Mouse (Mus musculus): ENCODE results near the gene Ankrd13a. TPM values are rescaled to one million over a fixed set of nuclear protein-coding genes. Genes with fewer than 3 reads are reported as not detected.

The Ankrd13a gene
- 58.3 and 60.4 TPM in 2 replicates for polyA plus RNA-seq (2014; fragmentation: Nextera tagmentation; extraction: Ambion mirVana)

- DNase-seq (ENCODE audit: low spot score): peak; percentile 94
- peak; percentile 83 for ATAC-seq (replicated peaks; ENCODE audit: insufficient number of reproducible peaks, low FRiP score, low TSS enrichment, low read depth)
- H3K36me3 ChIP-seq (replicated peaks; ENCODE audit: control insufficient read depth, insufficient read depth, low read depth, low read length): no peaks in the 10 kb centered on the region
- H3K4me2 ChIP-seq (ENCODE audit: low read depth, low read length): peak within 1 kb of the TSS; percentile 82
- no peaks in the 10 kb centered on the region for H3K27me3 ChIP-seq (ENCODE audit: control insufficient read depth, insufficient read depth, low read length)
- peak within 1 kb of the TSS; percentile 90 for H3K4me3 ChIP-seq (ENCODE audit: low read depth, low read length)
- H3K27ac ChIP-seq (replicated peaks; ENCODE audit: low read depth, low read length): peak within 1 kb of the TSS; percentile 77
- H3K9me3 ChIP-seq (replicated peaks; ENCODE audit: control insufficient read depth, low read length): no peaks in the 10 kb centered on the region
- H3K4me1 ChIP-seq (ENCODE audit: control insufficient read depth, insufficient read depth, low read length): no peaks in the 10 kb centered on the region
- under 1% methylated on average over 69 of the region's 73 CpGs for WGBS
- peak within 1 kb of the TSS; percentile 92 for H3K9ac ChIP-seq (replicated peaks; ENCODE audit: low read length)
Observed at GRCm38 (mm10) chr5:114774403-114775051, at the start of gene Ankrd13a. Gene Ankrd13a, plus strand, starts transcription at chr5:114774677.

GRCm38 (mm10) chr5:114728160-114728559 is 46.3 kb upstream of the Ankrd13a start:
- H3K4me2 ChIP-seq (ENCODE audit: low read depth, low read length): no peak overlapping the region
- 0 out of 2 replicates have a peak, but pooled peaks cover 2% of the 10 kb centered on the region for H3K4me1 ChIP-seq (ENCODE audit: control insufficient read depth, insufficient read depth, low read length)
- ATAC-seq (replicated peaks; ENCODE audit: insufficient number of reproducible peaks, low FRiP score, low TSS enrichment, low read depth): no peak
- no peak overlapping the region for H3K9ac ChIP-seq (replicated peaks; ENCODE audit: low read length)
- no peak overlapping the region for H3K4me3 ChIP-seq (ENCODE audit: low read depth, low read length)
- H3K9me3 ChIP-seq (replicated peaks; ENCODE audit: control insufficient read depth, low read length): no peaks in the 10 kb centered on the region
- H3K27ac ChIP-seq (replicated peaks; ENCODE audit: low read depth, low read length): no peak overlapping the region
- no peak for DNase-seq (ENCODE audit: low spot score)
- 85% methylated on average over 10 of the region's 10 CpGs for WGBS
- H3K27me3 ChIP-seq (ENCODE audit: control insufficient read depth, insufficient read depth, low read length): no peaks in the 10 kb centered on the region
- no peaks in the 10 kb centered on the region; the same call in 1 of the 2 replicates for H3K36me3 ChIP-seq (replicated peaks; ENCODE audit: control insufficient read depth, insufficient read depth, low read depth, low read length)

- Histone ChIP-seq H3K4me2 (ENCODE audit: low read depth, low read length) (no peak overlapping the region), H3K4me3 (ENCODE audit: low read depth, low read length) (no peak overlapping the region), H3K36me3 (replicated peaks; ENCODE audit: control insufficient read depth, insufficient read depth, low read depth, low read length) (peaks cover 2% of the 10 kb centered on the region; the same call in 1 of the 2 replicates), H3K27me3 (ENCODE audit: control insufficient read depth, insufficient read depth, low read length) (no peaks in the 10 kb centered on the region), H3K4me1 (ENCODE audit: control insufficient read depth, insufficient read depth, low read length) (0 out of 2 replicates have a peak, but pooled peaks cover 2% of the 10 kb centered on the region), H3K9me3 (replicated peaks; ENCODE audit: control insufficient read depth, low read length) (no peaks in the 10 kb centered on the region), H3K9ac (replicated peaks; ENCODE audit: low read length) (no peak overlapping the region), H3K27ac (replicated peaks; ENCODE audit: low read depth, low read length) (no peak overlapping the region)
- 31% methylated on average over 10 of the region's 10 CpGs for WGBS
- peak; percentile 68; the same call in 1 of the 2 replicates for ATAC-seq (replicated peaks; ENCODE audit: insufficient number of reproducible peaks, low FRiP score, low TSS enrichment, low read depth)
- peak; percentile 59 for DNase-seq (ENCODE audit: low spot score)
Observed at GRCm38 (mm10) chr5:114730129-114730528, 44.3 kb upstream of the Ankrd13a start.

GRCm38 (mm10) chr5:114731498-114731897 is 43.0 kb upstream of the Ankrd13a start:
- Histone ChIP-seq H3K27ac (replicated peaks; ENCODE audit: low read depth, low read length) (no peak overlapping the region), H3K4me1 (ENCODE audit: control insufficient read depth, insufficient read depth, low read length) (0 out of 2 replicates have a peak, but pooled peaks cover 2% of the 10 kb centered on the region), H3K27me3 (ENCODE audit: control insufficient read depth, insufficient read depth, low read length) (no peaks in the 10 kb centered on the region), H3K9me3 (replicated peaks; ENCODE audit: control insufficient read depth, low read length) (no peaks in the 10 kb centered on the region), H3K4me3 (ENCODE audit: low read depth, low read length) (no peak overlapping the region), H3K9ac (replicated peaks; ENCODE audit: low read length) (no peak overlapping the region), H3K36me3 (replicated peaks; ENCODE audit: control insufficient read depth, insufficient read depth, low read depth, low read length) (peaks cover 2% of the 10 kb centered on the region; the same call in 1 of the 2 replicates), H3K4me2 (ENCODE audit: low read depth, low read length) (no peak overlapping the region)
- no peak for DNase-seq (ENCODE audit: low spot score)
- WGBS: 63% methylated on average over 6 of the region's 6 CpGs
- no peak for ATAC-seq (replicated peaks; ENCODE audit: insufficient number of reproducible peaks, low FRiP score, low TSS enrichment, low read depth)

DNA sequence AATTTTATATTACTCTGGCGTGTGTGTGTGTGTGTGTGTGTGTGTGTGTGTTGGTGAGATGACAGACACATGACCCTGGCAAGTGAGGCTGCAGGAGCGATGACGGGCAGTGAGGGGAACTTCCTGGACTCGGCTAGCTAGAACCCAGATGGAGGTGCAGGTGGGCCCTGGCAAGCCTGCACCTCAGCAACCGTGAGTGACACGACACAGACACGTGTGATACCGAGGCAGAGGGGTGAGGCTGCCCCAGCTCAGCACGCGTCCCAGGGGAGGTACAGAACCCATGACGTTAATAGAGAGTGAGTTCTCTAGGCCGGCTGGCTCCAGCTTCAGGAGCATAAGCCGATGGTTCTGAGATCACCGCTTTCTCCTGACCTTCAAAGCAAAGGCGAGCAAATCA is 42.5 kb upstream of the Ankrd13a start:
- Histone ChIP-seq H3K27ac (replicated peaks; ENCODE audit: low read depth, low read length) (no peak overlapping the region), H3K4me1 (ENCODE audit: control insufficient read depth, insufficient read depth, low read length) (0 out of 2 replicates have a peak, but pooled peaks cover 2% of the 10 kb centered on the region), H3K36me3 (replicated peaks; ENCODE audit: control insufficient read depth, insufficient read depth, low read depth, low read length) (peaks cover 2% of the 10 kb centered on the region; the same call in 1 of the 2 replicates), H3K4me3 (ENCODE audit: low read depth, low read length) (no peak overlapping the region), H3K9ac (replicated peaks; ENCODE audit: low read length) (no peak overlapping the region), H3K4me2 (ENCODE audit: low read depth, low read length) (no peak overlapping the region), H3K9me3 (replicated peaks; ENCODE audit: control insufficient read depth, low read length) (no peaks in the 10 kb centered on the region), H3K27me3 (ENCODE audit: control insufficient read depth, insufficient read depth, low read length) (no peaks in the 10 kb centered on the region)
- WGBS: 81% methylated on average over 15 of the region's 15 CpGs
- ATAC-seq (replicated peaks; ENCODE audit: insufficient number of reproducible peaks, low FRiP score, low TSS enrichment, low read depth) (no peak), DNase-seq (ENCODE audit: low spot score) (no peak)

- Histone ChIP-seq H3K4me1 (ENCODE audit: control insufficient read depth, insufficient read depth, low read length) (0 out of 2 replicates have a peak, but pooled peaks cover 2% of the 10 kb centered on the region), H3K36me3 (replicated peaks; ENCODE audit: control insufficient read depth, insufficient read depth, low read depth, low read length) (peaks cover 2% of the 10 kb centered on the region; the same call in 1 of the 2 replicates), H3K4me3 (ENCODE audit: low read depth, low read length) (no peak overlapping the region), H3K4me2 (ENCODE audit: low read depth, low read length) (no peak overlapping the region), H3K27me3 (ENCODE audit: control insufficient read depth, insufficient read depth, low read length) (no peaks in the 10 kb centered on the region), H3K9me3 (replicated peaks; ENCODE audit: control insufficient read depth, low read length) (no peaks in the 10 kb centered on the region), H3K9ac (replicated peaks; ENCODE audit: low read length) (no peak overlapping the region), H3K27ac (replicated peaks; ENCODE audit: low read depth, low read length) (no peak overlapping the region)
- no peak for DNase-seq (ENCODE audit: low spot score)
- WGBS: 96% methylated on average over 15 of the region's 15 CpGs
- ATAC-seq (replicated peaks; ENCODE audit: insufficient number of reproducible peaks, low FRiP score, low TSS enrichment, low read depth): no peak
Observed at GRCm38 (mm10) chr5:114733606-114734005, 40.9 kb upstream of the Ankrd13a start.

DNA sequence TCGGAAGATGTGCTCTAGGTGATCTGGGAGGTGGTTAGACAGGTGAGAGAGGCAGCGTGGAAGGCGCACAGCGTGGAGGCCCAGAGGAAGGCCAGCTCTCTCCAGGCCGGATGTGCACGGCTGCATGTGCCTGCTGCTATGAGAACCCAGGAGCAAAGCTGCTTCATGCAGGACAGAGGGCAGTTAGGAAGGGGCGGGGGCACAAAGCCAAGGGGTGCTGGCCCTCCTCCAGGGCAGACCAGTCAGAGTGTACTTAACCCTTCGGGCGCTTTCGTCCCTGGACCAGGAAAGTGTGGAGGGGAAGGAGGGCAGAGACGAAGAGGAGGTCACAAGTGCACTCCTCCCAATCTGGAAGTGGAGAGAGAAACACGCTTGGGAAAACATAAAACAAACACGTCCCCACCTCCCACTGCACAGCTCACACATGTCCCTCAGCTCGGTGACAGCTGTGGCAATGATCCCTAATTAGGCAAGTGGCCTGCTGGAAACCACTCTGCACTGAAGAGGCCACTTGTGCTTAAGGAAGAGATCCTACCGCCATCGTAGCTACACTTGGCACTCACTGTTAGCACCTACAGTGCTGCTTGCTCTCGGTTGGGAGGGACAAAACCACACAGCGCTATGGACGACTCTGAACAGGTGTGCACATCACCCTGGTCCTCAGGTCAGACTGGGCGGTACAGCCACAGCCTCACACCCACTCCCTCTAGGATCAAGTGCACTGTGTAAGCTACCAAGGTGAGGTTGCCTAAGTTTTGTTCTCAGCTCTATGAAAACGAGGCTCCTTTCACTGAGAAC is 37.2 kb upstream of the Ankrd13a start:
- 0 out of 2 replicates have a peak, but pooled peaks have one; percentile 25 for ATAC-seq (replicated peaks; ENCODE audit: insufficient number of reproducible peaks, low FRiP score, low TSS enrichment, low read depth)
- H3K27ac ChIP-seq (replicated peaks; ENCODE audit: low read depth, low read length): no peak overlapping the region
- no peaks in the 10 kb centered on the region for H3K9me3 ChIP-seq (replicated peaks; ENCODE audit: control insufficient read depth, low read length)
- H3K27me3 ChIP-seq (ENCODE audit: control insufficient read depth, insufficient read depth, low read length): no peaks in the 10 kb centered on the region
- no peak overlapping the region for H3K4me3 ChIP-seq (ENCODE audit: low read depth, low read length)
- no peak overlapping the region for H3K4me2 ChIP-seq (ENCODE audit: low read depth, low read length)
- H3K9ac ChIP-seq (replicated peaks; ENCODE audit: low read length): no peak overlapping the region
- peaks cover 2% of the 10 kb centered on the region; the same call in 1 of the 2 replicates for H3K36me3 ChIP-seq (replicated peaks; ENCODE audit: control insufficient read depth, insufficient read depth, low read depth, low read length)
- H3K4me1 ChIP-seq (ENCODE audit: control insufficient read depth, insufficient read depth, low read length): no peaks in the 10 kb centered on the region
- WGBS: 81% methylated on average over 21 of the region's 21 CpGs
- DNase-seq (ENCODE audit: low spot score): no peak
